Mouse (Mus musculus) limb, embryonic 12.5 days (tissue): ENCODE data around the gene Zfhx2. TPM values are rescaled to one million over a fixed set of nuclear protein-coding genes. Genes with fewer than 3 reads are reported as not detected.

ENCODE experiments used
- ATAC-seq: fragments of 200-750 bp; cut with Nextera tagmentation; 2 replicates; pipeline ENCODE4 v1.8.0; 2017; ENCODE audit warnings: low read depth, moderate TSS enrichment; ENCODE audit not compliant: insufficient number of reproducible peaks, insufficient read depth, low FRiP score, low TSS enrichment
- H3K27ac ChIP-seq: fragments of 300-500 bp; sonication (generic); 2 replicates; pipeline ENCODE4 v1.5.1; 2016; ENCODE audit warnings: mild to moderate bottlenecking, moderate library complexity
- H3K27me3 ChIP-seq: fragments of 300-500 bp; sonication (generic); 2 replicates; pipeline ENCODE4 v1.6.1; 2016; ENCODE audit warnings: mild to moderate bottlenecking, moderate library complexity
- H3K36me3 ChIP-seq: fragments of 300-500 bp; sonication (generic); 2 replicates; pipeline ENCODE4 v1.6.1; 2016; ENCODE audit warnings: mild to moderate bottlenecking, moderate library complexity
- H3K4me1 ChIP-seq: fragments of 300-500 bp; sonication (generic); replicated peaks from 2 replicates; pipeline ENCODE4 v1.6.1; 2016
- H3K4me2 ChIP-seq: fragments of 300-500 bp; sonication (generic); 2 replicates; pipeline ENCODE4 v1.6.1; 2016; ENCODE audit warnings: mild to moderate bottlenecking, moderate library complexity
- H3K4me3 ChIP-seq: fragments of 300-500 bp; sonication (generic); replicated peaks from 2 replicates; pipeline ENCODE4 v1.5.1; 2016; ENCODE audit warnings: mild to moderate bottlenecking
- H3K9ac ChIP-seq: fragments of 300-500 bp; sonication (generic); replicated peaks from 2 replicates; pipeline ENCODE4 v1.6.1; 2016; ENCODE audit warnings: mild to moderate bottlenecking, moderate library complexity
- H3K9me3 ChIP-seq: fragments of 300-500 bp; sonication (generic); 2 replicates; pipeline ENCODE4 v1.6.1; 2016; ENCODE audit warnings: mild to moderate bottlenecking, moderate library complexity
- WGBS: fragments of 180-500 bp; shearing (Covaris S2); methylation state at CpG from one replicate; pipeline ENCODE4 v1.1.7; 2016; 5-methylcytosine and 5-hydroxymethylcytosine counted together
- polyA plus RNA-seq: library from polyadenylated mRNA; unstranded; fragments of >200 nt; fragmentation: Nextera tagmentation; extraction: Ambion mirVana; gene quantifications from 2 replicates; pipeline ENCODE4 v1.2.1, GENCODE M21; 2016

The Zfhx2 gene
- polyA plus RNA-seq: 6.9 and 7.0 TPM in 2 replicates

DNA sequence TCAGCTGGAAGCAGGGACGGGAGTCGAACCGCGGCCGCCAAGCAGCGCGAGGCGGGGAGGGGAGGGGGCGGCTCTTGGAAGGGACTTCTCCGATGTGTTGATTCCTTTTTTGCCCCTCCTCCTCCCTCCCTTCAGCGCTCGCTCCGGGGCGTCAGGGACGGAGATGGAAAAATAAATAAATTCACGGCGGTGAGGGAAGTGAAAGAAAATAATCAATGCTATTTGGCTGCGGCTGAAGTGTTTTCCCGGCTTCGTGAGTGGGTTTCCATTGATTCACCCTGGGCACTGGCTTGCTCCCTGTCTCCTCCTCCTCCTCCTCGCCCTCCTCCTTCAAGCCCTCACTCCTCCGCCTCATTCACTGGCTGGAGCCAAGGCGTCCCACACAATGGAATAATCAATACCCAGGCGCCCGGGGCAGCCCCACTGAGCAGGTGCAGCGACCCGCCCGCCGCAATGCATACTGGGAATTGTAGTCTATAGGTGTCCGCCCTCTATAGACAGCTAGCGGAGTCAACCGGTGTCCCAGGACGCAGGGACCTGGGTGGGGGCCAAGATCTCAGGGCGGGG is at the start of gene Zfhx2:
TSS of gene Zfhx2 (minus strand) at position 314 of the 567 bp plus-strand sequence.
- no peaks in the 10 kb centered on the region for H3K9me3 ChIP-seq
- ATAC-seq: peak; percentile 92

DNA sequence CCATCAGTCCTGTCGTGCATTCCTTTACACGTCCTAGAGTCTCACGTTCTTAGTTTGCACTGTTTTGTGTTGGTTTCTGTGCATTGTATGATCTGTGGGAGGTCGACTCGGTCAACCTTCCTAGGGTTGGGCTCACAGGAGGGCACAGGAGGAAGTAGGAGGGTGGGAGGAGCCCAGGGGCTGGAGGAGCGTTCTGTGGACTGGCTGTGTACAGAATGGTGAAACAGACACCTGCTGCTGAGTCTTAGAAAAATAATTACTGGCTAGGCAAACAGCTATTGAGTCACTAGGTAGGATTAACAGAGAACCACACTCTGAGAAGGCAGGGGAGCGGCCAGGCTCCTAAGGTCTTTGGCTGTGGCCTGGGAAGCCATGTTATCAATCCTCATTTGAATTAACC is 47.2 kb upstream of the Zfhx2 start:
- Histone ChIP-seq H3K27ac (no peak overlapping the region), H3K4me3 (no peak overlapping the region), H3K9ac (no peak overlapping the region), H3K36me3 (no peaks in the 10 kb centered on the region), H3K9me3 (no peaks in the 10 kb centered on the region), H3K4me1 (no peaks in the 10 kb centered on the region), H3K27me3 (peaks cover 4% of the 10 kb centered on the region; the same call in 1 of the 2 replicates), H3K4me2 (no peak overlapping the region)
- 66% methylated on average over 7 of the region's 7 CpGs for WGBS
- no peak for ATAC-seq

More for the DNA sequence above, at the start of gene Zfhx2:
- under 1% methylated on average over 34 of the region's 34 CpGs for WGBS
- Histone ChIP-seq H3K36me3 (no peaks in the 10 kb centered on the region; the same call in 1 of the 2 replicates), H3K27ac (peak within 1 kb of the TSS; percentile 57; the same call in 1 of the 2 replicates), H3K4me3 (peak within 1 kb of the TSS; percentile 56), H3K4me2 (peak within 1 kb of the TSS; percentile 71), H3K4me1 (peaks cover 31% of the 10 kb centered on the region), H3K27me3 (peaks cover 3% of the 10 kb centered on the region; the same call in 1 of the 2 replicates), H3K9ac (peak within 1 kb of the TSS; percentile 79)

DNA sequence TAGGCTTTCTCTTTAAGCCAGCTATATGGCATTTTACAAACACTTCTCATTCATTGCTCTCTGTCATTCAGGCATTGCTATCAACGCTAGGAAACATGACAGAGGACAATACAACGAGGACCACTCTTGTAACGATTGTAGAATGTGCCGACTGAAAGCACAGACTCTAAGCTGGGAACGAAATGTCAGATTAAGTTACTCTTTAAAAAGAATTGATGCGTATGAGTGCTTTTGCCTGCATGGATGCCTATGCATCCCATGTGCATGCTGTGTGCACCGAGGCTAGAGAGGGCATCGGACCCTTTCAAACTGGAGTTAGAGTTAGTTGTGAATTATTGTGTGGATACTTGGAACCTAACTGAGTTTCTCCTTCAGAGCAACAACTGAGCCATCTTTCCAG is 43.6 kb upstream of the Zfhx2 start:
- Histone ChIP-seq H3K4me3 (no peak overlapping the region), H3K27me3 (peaks cover 4% of the 10 kb centered on the region; the same call in 1 of the 2 replicates), H3K4me2 (no peak overlapping the region), H3K9me3 (no peaks in the 10 kb centered on the region), H3K4me1 (no peaks in the 10 kb centered on the region), H3K36me3 (no peaks in the 10 kb centered on the region), H3K27ac (no peak overlapping the region), H3K9ac (no peak overlapping the region)
- 84% methylated on average over 8 of the region's 8 CpGs for WGBS
- ATAC-seq: no peak

GRCm38 (mm10) chr14:55126521-55126920 is 34.4 kb upstream of the Zfhx2 start:
- ATAC-seq: no peak
- Histone ChIP-seq H3K36me3 (no peaks in the 10 kb centered on the region), H3K4me3 (no peak overlapping the region), H3K4me2 (no peak overlapping the region), H3K27me3 (no peaks in the 10 kb centered on the region; the same call in 1 of the 2 replicates), H3K9ac (no peak overlapping the region), H3K9me3 (no peaks in the 10 kb centered on the region), H3K27ac (no peak overlapping the region), H3K4me1 (peaks cover 10% of the 10 kb centered on the region; the same call in 1 of the 2 replicates)
- WGBS: 88% methylated on average over 7 of the region's 7 CpGs

DNA sequence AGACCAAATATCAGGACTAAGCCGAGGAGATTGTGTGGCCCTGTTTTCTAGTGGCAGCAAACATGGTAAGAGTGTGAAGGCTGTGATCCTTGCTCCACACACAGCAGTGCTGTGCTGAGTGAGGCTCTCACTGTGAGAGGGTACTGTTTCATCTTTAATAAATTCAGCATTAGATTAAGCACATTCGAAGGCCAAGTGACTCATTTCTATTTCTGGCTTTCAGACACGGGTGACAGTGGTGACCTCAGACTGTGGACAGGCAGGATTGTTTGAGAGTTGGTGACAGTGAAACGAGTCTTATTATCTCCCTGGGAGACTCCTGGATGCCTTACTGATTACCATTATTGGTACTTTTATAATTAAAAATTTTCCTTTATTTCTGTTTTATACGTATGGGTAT is 33.6 kb upstream of the Zfhx2 start:
- H3K27me3 ChIP-seq: no peaks in the 10 kb centered on the region; the same call in 1 of the 2 replicates
- H3K27ac ChIP-seq: no peak overlapping the region
- H3K9me3 ChIP-seq: no peaks in the 10 kb centered on the region
- H3K36me3 ChIP-seq: no peaks in the 10 kb centered on the region
- H3K4me2 ChIP-seq: no peak overlapping the region
- ATAC-seq: no peak
- H3K4me3 ChIP-seq: no peak overlapping the region
- peaks cover 10% of the 10 kb centered on the region; the same call in 1 of the 2 replicates for H3K4me1 ChIP-seq
- WGBS: 82% methylated on average over 5 of the region's 5 CpGs
- no peak overlapping the region for H3K9ac ChIP-seq

GRCm38 (mm10) chr14:55122359-55122758 is 30.2 kb upstream of the Zfhx2 start:
- Histone ChIP-seq H3K4me2 (peak overlapping the region; percentile 36), H3K36me3 (no peaks in the 10 kb centered on the region), H3K9ac (no peak overlapping the region), H3K9me3 (no peaks in the 10 kb centered on the region), H3K27me3 (peaks cover 7% of the 10 kb centered on the region), H3K27ac (no peak overlapping the region), H3K4me3 (no peak overlapping the region), H3K4me1 (peaks cover 10% of the 10 kb centered on the region; the same call in 1 of the 2 replicates)
- no peak for ATAC-seq
- 55% methylated on average over 8 of the region's 8 CpGs for WGBS

- Histone ChIP-seq H3K36me3 (no peaks in the 10 kb centered on the region), H3K27ac (no peak overlapping the region), H3K27me3 (peaks cover 11% of the 10 kb centered on the region), H3K9ac (no peak overlapping the region), H3K9me3 (no peaks in the 10 kb centered on the region), H3K4me1 (peaks cover 11% of the 10 kb centered on the region; the same call in 1 of the 2 replicates), H3K4me2 (peak overlapping the region; percentile 36), H3K4me3 (no peak overlapping the region)
- 9% methylated on average over 5 of the region's 5 CpGs for whole genome bisulfite sequencing
- ATAC-seq: peak; percentile 69; the same call in 1 of the 2 replicates
Measured at GRCm38 (mm10) chr14:55121947-55122346, 29.8 kb upstream of the Zfhx2 start.

GRCm38 (mm10) chr14:55119421-55120134 is 27.5 kb upstream of the Zfhx2 start:
- Histone ChIP-seq H3K27ac (no peak overlapping the region), H3K4me3 (no peak overlapping the region), H3K9me3 (no peaks in the 10 kb centered on the region), H3K27me3 (peaks cover 35% of the 10 kb centered on the region), H3K4me1 (peaks cover 34% of the 10 kb centered on the region), H3K36me3 (no peaks in the 10 kb centered on the region), H3K4me2 (no peak overlapping the region), H3K9ac (no peak overlapping the region)
- ATAC-seq: no peak
- 68% methylated on average over 4 of the region's 4 CpGs for WGBS

GRCm38 (mm10) chr14:55118852-55119251 is 26.7 kb upstream of the Zfhx2 start:
- ATAC-seq: no peak
- H3K9ac ChIP-seq: no peak overlapping the region
- H3K9me3 ChIP-seq: no peaks in the 10 kb centered on the region
- H3K4me3 ChIP-seq: no peak overlapping the region
- H3K27ac ChIP-seq: no peak overlapping the region
- peaks cover 42% of the 10 kb centered on the region for H3K27me3 ChIP-seq
- peaks cover 41% of the 10 kb centered on the region for H3K4me1 ChIP-seq
- H3K4me2 ChIP-seq: no peak overlapping the region
- WGBS: 79% methylated on average over 4 of the region's 4 CpGs
- no peaks in the 10 kb centered on the region for H3K36me3 ChIP-seq

GRCm38 (mm10) chr14:55116425-55117200 is 24.5 kb upstream of the Zfhx2 start, which contains the start of gene Jph4:
TSS of gene Jph4 (minus strand) at chr14:55116935.
- Histone ChIP-seq H3K27me3 (peaks cover 63% of the 10 kb centered on the region), H3K4me2 (peak within 1 kb of the TSS; percentile 100), H3K4me3 (peak within 1 kb of the TSS; percentile 67), H3K4me1 (peaks cover 34% of the 10 kb centered on the region), H3K9me3 (no peaks in the 10 kb centered on the region), H3K36me3 (no peaks in the 10 kb centered on the region), H3K27ac (no peak within 1 kb of the TSS), H3K9ac (no peak within 1 kb of the TSS)
- ATAC-seq: no peak
- WGBS: 3% methylated on average over 21 of the region's 21 CpGs

GRCm38 (mm10) chr14:55115846-55116245 is 23.7 kb upstream of the Zfhx2 start:
- Histone ChIP-seq H3K4me2 (peak overlapping the region; percentile 100), H3K27ac (no peak overlapping the region), H3K36me3 (no peaks in the 10 kb centered on the region), H3K9ac (peak overlapping the region; percentile 70), H3K9me3 (no peaks in the 10 kb centered on the region), H3K4me1 (peaks cover 34% of the 10 kb centered on the region), H3K27me3 (peaks cover 69% of the 10 kb centered on the region), H3K4me3 (peak overlapping the region; percentile 67)
- WGBS: 3% methylated on average over 8 of the region's 8 CpGs
- no peak for ATAC-seq
